Mouse (Mus musculus) CD4-positive helper T cell, adult 2 months (primary cell): ENCODE measurements around the gene Vmn1r210.
"Not testable (repeated sequence)": the region's sequence is repeated elsewhere in the genome, so short reads cannot be mapped to it uniquely, and the experiment has no call there.

Experiments
- DNase-seq: peaks from one replicate; pipeline ENCODE4 v3.0.0-alpha.2; 2012; ENCODE audit warnings: low read depth, missing footprints, low spot score

The Vmn1r210 gene

GRCm38 (mm10) chr13:22831248-22831647, at the start of gene Vmn1r210:
Gene Vmn1r210, minus strand, starts transcription at chr13:22831348.
- no peak for DNase-seq

- DNase-seq, result no peak
These were observed 48.1 kb upstream of the Vmn1r210 start for GRCm38 (mm10) chr13:22879257-22879656.

- no peak for DNase-seq
These were observed 26.3 kb upstream of the Vmn1r210 start, which contains the start of gene Vmn1r211 for GRCm38 (mm10) chr13:22857461-22857860. Gene Vmn1r211, minus strand, starts transcription at chr13:22857561.

- DNase-seq, result no peak
These were observed 23.6 kb upstream of the Vmn1r210 start for GRCm38 (mm10) chr13:22854760-22855159.

- DNase-seq, result no peak
These were observed 15.7 kb upstream of the Vmn1r210 start for GRCm38 (mm10) chr13:22846798-22847197.

- not testable (repeated sequence) for DNase-seq
These were observed 13.2 kb upstream of the Vmn1r210 start for GRCm38 (mm10) chr13:22844304-22844703.

- DNase-seq, result not testable (repeated sequence)
These were observed 1.8 kb downstream of the Vmn1r210 start for GRCm38 (mm10) chr13:22829395-22829794.

- DNase-seq, result not testable (repeated sequence)
These were observed 9.5 kb downstream of the Vmn1r210 start for GRCm38 (mm10) chr13:22821601-22822000.

GRCm38 (mm10) chr13:22809582-22809981, 21.6 kb downstream of the Vmn1r210 start, which contains the start of gene Vmn1r209:
Gene Vmn1r209, minus strand, starts transcription at chr13:22809682.
- not testable (repeated sequence) for DNase-seq

- DNase-seq, result not testable (repeated sequence)
These were observed 43.1 kb downstream of the Vmn1r210 start for GRCm38 (mm10) chr13:22788096-22788495.

GRCm38 (mm10) chr13:22784159-22784558, 47.0 kb downstream of the Vmn1r210 start:
- not testable (repeated sequence) for DNase-seq

- not testable (repeated sequence) for DNase-seq
These were observed 53.8 kb downstream of the Vmn1r210 start, which contains the start of gene Vmn1r208 for GRCm38 (mm10) chr13:22777300-22777699. Gene Vmn1r208, minus strand, starts transcription at chr13:22777400.
